Mouse (Mus musculus) ovary, postnatal 14 days (tissue): ENCODE results near the gene Ticrr.

Experiments used
- DNase-seq: peaks from one replicate; pipeline ENCODE4 v3.0.0; 2022; ENCODE audit warnings: low spot score

The Ticrr gene

DNA sequence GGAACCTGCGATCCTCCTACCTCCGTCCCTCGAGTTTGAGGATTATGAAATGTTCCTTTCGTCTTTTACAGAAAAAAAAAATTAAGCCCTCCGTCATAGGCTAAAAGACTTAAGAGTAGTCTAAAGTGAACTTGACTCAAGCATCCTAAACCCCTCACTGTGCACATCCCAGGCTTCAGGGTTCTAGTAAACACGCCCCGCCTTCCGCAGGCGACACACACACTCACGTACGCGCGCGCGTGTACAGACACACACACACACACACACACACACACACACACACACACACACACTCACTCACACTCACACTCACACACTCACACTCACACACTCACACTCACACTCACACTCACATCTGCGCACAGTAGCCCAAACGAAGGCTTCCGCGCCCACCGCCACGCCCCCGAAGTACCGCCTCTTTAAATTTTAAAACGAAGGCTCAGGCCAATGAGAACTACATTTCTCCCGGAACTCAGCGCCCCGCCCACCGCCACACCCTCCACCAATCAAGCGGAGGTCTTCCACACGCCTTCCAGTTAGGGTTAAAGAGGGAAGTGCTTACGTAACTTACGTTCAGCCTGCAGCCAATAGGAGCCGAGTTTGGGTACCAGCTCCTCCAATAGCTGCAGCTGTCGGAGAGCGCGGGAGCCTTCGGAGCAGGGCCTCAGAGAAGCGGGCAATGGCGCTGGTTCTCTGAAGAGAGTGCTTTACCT is at the start of gene Ticrr:
TSS of gene Ticrr (plus strand) at position 619 of the 713 bp plus-strand sequence.
- DNase-seq, result peak; percentile 91

DNA sequence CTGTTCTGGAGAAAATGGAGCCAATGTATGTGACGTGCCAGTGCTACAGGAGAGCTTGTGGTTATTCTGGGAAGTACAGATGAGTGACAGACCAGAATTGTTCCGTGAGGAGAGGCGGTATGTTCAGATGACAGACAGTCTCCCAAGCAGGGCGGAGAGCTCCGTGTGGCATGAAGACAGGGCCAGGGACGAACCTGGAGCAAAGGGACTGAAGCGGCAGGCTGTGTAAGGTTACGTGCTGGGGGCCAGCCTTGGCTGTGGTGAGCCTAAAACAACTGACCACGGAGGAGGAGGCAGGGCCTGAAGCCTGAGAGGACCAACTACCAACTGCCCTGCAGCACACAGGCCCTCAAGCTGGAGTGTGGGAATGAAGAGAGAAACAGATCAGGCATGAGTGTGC is 48.1 kb upstream of the Ticrr start:
- DNase-seq, result no peak

DNA sequence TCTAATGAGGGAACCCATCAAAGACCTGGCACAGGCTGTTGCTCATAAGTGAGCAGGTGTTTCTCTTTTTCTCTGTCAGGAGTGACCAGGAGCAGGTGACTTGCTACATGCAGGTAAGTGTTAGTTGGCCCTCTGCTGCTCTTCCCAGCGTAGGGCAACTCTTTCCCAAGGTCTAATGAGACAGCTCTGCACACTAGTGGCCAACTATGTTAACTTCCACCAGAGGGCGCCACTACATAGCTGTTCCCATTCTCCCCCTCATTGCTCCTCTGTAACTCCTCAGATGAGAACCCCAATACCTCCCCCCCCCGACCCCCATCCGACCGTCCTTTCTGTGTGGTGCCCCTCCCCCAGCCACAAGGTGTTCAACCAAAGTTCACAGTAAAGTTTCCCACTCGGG is 47.2 kb upstream of the Ticrr start:
- peak; percentile 53 for DNase-seq

DNA sequence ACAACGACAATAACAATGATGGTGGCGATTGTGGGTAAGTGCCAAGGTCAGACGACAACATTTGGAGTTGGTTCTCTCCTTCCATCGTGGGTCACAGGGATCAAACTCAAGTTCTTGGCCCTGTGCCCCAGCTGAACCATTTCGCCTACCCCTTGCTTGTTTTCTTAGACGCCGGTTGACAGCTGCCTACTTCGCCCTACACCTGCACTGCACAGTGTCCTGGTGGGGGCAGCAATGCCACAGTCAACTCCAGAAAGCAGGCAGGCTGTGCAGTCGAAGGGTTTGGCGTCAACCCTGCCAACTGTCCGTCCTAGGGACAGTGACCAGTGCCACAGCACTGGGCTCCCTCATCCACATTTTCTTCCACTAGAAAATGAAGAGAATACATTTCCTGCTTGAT is 46.7 kb upstream of the Ticrr start:
- DNase-seq, result no peak

DNA sequence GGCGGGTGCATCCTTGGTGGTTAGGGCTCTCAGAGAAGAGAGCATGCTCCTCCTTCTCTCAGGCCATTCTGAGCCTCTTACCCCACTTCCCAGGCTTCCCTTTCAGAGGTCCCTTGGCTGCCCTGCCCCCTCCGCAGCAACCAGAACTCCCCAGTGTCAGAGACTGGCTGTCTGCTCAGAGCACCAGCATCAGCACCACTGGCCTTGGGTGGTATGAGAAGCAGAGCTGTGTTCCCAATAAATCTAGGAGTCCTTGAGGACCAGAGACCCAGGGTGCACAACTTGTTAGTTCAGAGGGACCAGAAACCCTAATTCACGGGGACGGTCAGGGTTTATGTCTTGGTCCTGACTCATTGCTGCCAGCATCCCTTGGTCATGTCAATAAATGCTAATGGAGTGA is 45.0 kb upstream of the Ticrr start:
- no peak for DNase-seq

DNA sequence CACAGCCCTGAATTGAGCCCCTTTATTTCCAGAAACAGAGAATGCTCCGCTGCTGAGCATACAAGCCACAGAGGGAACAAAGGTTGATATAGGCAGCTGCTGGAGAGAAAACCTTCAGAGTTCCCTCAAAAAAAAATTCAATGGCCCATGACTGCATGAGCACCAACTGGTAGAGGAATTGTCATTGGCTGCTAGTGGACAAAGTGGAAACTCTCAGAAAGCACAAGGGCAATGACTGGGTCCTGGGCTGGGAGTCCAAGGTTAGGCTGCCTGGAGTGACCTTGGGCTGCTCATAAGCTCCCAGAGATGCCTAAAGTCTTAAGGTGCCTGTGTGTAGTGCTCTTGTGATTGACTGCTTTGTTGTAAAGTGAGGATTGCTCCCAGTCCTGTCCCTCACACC is 44.1 kb upstream of the Ticrr start:
- DNase-seq, result no peak

DNA sequence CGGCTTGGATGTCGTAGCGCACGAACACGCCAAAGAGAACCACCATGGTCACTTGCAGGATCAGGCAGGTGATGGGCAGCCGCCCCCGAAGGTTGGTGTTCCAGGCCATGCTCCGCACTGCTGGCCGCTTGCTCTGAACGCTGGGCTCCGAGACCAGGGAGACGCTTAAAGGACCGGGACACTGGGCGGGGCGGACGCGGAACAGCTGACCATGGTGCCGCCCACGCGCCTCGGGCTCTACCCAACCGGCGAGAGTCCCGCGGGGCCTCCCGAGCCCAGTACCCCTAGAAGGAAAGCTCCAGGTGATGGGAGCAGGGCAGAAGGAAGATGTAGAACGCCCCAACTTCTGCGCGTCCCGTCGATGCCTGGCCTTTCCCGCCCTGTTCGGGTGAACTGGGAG is 42.6 kb upstream of the Ticrr start, which contains the start of gene Rhcg:
TSS of gene Rhcg (minus strand) at position 240 of the 400 bp plus-strand sequence.
- DNase-seq, result no peak

DNA sequence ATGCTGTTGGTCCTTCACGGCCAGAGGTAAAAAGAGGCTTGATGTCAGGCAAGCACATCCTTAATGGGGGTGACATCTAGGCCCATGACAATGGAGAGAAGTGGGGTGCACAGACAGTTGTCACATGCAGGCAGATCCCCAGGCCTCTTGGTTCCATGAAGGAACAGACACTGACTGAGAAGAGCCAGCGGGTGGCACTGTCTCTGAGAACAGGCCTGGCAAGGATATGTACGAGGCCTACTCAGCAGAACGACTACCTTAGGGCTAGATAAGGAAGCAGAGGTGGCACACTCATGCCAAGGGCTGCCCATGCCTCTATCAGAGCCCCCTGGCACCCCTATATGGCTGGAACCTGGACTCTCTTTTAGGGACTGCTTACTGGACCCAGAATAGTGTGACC is 40.5 kb upstream of the Ticrr start:
- no peak for DNase-seq

DNA sequence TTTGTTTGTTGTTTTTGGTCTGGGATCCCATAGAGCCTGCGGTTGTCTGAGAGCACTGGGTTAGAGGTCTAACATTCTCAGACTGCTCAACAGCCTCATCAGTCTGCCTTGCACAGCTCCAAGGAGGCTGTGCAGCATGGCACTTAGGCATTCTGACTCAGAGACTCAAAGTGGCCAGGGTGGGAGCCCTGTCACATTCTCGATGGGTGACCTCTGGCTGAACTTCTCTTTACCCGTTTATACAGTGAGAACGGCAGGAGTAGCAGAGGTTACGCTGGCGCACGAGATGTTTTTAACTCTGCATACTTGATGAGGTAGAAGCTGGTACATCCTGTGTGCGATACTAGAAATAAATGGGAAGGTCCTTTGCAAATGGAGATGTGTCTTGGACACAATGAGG is 36.9 kb upstream of the Ticrr start:
- no peak for DNase-seq

DNA sequence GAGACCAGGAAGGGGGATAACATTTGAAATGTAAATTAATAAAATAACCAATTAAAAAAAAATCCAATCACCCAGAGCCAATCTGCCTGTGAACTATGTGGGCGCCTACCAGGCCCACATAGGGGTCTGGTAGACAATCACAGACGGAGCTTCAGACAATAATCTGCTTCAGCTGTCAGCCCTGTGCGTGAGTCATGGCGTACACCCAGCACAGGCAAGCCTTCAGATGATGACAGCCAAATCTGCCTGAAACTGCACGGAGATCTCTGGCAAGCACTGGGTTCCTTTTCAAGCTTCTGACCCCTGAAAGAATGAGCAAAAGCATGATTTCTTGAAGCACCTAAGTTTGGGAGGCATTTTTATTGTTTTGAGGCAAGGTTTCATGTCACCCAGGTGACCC is 33.8 kb upstream of the Ticrr start:
- DNase-seq, result no peak

DNA sequence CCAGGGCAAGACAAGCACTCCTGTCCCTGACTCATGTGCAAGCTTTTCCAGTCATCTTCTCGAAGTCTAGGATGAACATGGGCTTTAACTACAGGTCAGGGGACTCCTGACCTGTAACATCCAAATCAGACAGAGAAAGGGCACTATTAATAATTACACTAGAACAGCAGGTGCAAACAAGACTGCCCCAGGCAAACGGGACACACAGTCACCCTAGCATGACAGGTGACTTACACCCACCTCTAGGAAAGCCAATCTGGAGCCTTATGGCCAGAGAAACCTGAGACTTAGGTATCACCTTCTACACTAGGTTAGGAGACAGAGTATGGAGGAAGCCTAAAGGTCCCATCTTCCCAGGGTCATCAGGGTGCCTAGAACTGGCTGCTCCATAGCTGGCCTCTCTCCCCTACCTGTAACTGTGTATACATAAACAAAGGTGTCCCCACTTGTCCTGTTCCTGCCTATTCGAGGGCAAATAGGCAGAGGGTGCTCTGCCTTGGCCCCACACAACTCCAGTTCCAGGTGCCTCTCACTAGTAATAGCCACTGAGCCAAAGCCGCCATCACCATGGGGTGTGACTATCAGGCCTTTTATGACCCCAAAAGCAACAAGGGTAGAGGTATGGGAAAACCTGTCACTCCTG is 31.6 kb upstream of the Ticrr start:
- DNase-seq, result no peak

DNA sequence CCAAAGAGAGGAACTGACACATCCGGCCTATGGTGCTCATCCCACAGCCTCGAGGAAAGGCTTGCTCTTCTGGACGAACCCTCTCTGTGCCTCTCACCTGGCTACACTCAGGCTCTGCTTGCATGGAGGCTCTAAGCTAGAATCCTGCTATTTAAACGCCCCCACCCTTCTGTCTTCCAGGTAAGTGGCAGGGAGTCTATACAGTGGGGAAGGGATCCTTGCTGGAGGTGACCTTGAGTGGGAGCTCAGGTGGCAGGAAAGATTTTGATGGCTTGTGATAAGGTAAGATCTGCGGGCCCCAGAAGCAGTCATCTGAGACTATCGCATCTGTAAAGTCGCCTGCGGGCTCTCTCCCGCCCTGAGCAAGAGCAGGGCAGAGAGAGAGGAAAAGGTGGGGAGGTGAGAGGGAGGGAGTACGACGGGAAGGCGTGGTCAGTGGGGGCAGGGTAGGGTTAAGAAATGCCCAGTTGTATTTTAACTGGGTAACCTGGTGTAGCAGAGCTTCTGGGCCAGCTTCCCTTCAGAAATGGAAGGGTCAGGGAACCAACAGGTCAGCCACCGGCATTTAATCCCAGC is 28.1 kb upstream of the Ticrr start:
- DNase-seq, result no peak

DNA sequence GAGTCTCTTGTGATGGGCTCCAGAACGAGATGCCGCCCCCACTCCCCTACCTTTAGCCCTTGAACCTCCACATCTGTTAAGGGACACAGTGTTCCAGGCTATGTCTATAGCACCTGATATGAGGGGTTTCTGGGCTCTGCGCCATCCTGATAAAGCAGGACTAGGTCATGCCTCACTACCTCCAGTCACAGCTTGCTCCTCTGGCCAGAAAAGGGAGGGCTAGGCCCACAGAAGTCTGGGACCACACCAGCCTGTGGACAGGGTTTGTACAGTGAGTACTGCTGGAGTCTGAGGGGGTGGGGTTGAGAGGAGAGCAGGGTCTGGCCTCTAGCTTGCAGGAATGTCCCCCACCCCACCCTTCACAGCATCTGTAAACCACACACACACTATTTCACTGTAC is 12.8 kb upstream of the Ticrr start:
- no peak for DNase-seq

DNA sequence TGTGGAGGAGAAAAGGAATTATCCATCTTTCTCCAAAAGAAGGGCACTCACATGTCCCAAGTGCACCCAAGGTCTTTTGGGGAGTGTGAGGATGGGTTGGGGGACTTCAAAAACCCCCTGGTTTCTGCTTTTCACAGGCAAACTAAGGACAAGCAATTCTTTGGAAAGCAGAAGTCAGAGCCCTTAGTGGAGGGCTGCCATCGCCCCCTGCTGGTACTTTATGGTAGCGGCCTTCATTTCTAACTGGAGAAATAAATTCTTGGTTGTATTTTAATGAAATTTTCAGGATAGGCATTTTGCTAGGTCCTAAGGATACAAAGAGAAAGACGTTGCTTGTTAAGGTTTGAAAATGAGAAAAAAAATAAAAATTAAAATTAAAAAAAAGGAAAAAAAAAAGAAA is 11.0 kb upstream of the Ticrr start:
- peak; percentile 42 for DNase-seq

DNA sequence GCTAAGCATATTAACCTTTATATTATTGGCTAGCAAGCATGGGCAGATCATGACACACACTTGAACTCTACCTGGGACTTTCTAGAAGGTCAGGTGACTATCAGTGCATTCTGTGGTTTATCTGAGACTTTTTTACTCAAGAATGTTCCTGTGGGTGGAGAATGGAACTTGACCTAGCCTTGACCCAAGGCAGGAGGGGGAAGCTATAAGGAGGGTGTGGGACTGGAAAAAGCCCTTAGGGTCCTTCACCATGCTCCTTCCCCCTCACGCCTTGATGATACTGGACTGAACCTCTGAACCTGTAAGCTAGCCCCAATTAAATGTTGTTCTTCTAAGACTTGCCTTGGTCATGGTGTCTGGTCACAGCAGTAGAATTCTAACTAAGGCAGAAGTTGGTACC is 5.8 kb upstream of the Ticrr start:
- no peak for DNase-seq

DNA sequence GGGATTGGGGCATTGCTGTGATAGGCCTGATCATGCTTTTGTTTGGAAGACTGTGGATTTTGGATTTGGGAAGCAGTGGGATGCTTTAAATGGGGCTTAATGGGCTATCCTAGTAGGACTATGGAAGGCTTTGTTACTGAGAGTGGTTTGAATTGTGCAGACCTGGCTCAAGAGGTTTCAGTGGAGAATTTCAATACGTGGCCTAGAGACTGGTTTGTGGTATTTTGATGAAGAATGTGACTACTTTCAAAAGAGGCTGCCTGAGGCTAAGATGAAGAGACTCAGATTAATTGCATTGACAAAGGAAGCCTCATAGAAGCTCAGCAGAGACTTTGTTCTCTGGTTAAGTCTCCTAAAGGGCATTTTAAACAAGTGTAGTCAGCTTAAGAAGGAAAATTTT is 5.4 kb upstream of the Ticrr start:
- DNase-seq, result no peak

DNA sequence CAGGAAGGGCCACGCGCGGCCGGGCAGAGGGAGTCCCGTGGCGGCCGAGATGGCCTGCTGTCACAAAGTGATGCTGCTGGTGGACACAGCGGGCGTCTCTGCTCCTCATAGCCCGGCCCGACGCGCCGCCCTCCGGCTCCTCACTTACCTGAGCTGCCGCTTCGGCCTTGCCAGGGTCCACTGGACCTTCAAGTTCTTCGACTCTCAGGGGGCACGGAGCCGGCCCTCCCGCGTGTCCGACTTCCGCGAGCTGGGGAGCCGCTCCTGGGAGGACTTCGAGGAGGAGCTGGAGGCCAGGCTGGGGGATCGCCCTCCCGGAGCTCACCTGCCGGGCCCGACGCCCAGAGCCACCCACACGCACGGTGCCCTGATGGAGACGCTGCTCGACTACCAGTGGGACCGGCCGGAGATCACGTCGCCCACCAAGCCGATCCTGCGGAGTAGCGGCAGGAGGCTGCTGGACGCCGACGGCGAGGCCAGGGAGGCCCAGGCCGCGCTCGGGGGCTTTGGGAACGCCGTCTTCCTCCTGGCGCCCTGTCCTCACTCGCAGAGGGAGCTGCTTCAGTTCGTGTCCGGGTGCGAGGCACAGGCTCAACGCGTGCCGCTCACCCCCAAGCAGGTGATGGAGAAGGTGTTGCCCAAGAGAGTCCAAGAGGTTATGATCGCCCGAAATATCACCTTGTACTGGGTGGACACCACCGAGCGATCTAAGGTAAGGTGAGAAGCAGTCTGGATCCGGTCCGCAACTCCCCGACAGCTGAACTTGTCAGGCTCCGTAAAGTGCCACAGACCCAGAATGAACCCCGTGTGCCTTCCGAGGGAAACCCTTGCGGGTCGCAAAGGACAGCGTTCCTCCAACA is 525 bp downstream of the Ticrr start:
- no peak for DNase-seq

DNA sequence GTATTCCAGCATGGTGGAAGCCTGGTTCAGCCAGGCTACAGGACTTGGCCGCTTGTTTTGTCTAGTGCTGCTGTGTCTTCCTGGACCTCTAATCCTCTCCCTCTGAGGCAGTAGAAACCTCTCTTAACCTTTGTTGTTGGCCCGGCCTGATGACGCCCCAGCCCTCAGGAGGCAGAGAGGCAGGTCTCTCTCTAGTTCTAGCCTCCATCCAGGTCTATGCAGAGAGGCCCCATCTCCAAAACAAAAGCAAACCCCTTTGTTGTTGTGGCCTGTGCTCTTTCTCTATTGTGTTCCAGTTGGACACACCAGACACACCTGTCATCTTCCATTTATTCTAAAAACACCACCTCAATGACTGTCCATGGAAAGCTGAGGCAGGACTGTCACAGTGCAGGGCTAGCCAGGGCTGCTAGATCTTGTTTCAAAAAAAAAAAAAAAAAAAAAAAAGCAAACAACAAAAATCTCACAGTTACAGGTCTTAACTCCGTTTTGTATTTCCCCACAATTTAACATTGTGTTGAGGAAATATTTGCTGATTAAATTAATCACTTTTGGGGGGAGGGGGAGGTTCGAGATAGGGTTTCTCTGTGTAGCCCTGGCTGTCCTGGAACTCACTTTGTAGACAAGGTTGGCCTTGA is 1.4 kb downstream of the Ticrr start:
- no peak for DNase-seq

DNA sequence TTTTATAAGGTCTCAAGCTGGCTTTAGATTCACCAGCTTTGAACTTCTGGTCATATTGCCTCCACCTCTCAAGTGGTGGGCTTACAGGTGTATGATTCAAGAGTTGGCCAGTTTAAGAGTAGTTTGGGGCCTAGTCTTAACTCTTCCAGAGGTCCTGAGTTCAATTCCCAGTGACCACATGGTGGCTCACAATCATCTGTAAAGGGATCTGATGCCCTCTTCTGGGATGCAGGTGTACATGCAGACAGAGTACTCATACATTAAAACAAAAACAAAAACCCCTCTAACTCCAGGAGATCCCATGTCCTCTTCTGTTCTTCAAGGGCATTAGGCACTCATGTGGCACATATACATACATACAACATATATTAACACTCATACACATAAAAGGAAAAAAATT is 6.7 kb downstream of the Ticrr start:
- no peak for DNase-seq

DNA sequence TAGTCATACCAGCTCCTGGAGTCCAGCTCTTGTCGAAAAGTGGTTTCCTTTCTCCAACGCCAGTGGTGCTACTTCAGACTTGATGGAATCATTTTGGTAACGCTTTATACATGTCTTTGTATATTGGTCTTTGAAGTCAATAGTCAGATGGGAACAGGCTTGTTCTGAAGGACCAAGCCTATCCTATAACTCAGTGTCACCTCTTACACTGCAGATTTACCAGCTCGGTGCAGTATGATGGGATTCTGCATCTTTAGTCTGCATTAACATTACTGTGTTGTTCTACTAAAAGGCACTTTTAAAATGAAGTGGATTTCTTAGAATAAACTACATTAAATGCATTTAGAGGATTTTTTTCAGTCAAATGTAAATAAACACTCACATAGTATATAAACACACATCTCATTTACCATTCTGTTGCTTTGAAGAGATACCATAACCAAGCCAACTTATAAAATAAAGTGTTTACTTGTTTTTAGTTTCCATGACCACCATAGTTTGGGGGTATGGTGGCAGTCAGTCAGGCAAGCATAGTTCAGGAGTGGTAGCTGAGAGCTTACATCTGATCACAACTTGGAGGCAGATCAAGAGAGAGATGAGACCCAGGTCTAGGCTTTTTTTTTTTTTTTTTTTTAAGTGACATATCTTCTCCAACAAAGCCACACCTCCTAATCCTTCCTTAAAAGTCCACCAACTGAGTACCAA is 11.1 kb downstream of the Ticrr start:
- DNase-seq, result no peak

DNA sequence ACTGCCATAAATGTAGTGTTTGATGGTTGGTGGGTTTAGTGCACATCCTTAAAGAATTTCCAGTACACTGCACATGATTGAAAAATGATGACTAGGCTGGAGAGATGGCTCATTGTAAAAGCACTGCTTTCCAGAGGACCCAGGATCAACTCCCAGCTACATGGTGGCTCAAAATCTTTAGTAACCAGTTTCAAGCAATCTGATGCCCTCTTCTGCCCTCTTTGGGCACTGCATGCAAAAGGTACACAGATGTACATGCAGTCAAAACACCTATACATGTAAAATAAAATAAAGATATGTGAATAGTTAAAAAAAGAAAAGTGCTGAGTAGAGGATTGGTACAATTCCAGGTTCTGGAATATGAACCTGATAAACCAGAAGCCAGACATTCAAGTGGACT is 19.2 kb downstream of the Ticrr start:
- no peak for DNase-seq

DNA sequence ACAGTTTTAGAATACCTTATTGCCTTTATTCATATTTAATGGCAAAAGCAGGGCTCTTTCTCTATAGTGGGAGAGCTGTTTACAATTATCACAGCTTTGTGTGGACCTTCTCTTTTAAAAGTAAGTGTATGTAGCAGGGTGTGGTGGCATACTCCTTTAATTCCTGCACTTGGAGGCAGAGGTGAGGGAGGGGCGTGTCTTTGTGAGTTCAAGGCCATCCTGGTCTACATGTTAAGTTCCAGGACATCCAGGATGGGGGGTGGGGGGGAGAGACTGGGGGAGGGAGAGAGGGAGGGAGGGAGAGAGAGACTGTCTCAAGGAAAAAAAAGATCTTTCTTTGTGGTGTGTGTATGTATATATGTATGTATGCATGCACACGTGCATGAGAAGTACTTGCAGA is 20.2 kb downstream of the Ticrr start:
- DNase-seq, result no peak
